Mouse (Mus musculus) heart, postnatal 0 days (tissue): Measurements from ENCODE around the gene Pld1.

ENCODE experiments used
- CTCF ChIP-seq: IDR thresholded peaks from 2 replicates; pipeline ENCODE4 v1.5.1; 2016; ENCODE audit warnings: antibody characterized with exemption, control low read depth, low read depth
- EP300 ChIP-seq: IDR thresholded peaks from 2 replicates; pipeline ENCODE4 v1.6.1; 2016; ENCODE audit warnings: antibody characterized with exemption, low read depth

- TF ChIP-seq CTCF (no peak), EP300 (no peak)
These were observed 109.1 kb downstream of the Pld1 start for GRCm38 (mm10) chr3:28047599-28047998.
